Mouse (Mus musculus) midbrain, embryonic 11.5 days (tissue): ENCODE measurements at regions not wholly inside any gene's neighbourhood (a gene's known extent, or its start where the extent isn't known, plus 50 kb on each side); places are given as distances from the start of the nearest gene placed in this dataset.
"Not testable (repeated sequence)": the region's sequence is repeated elsewhere in the genome, so short reads cannot be mapped to it uniquely, and the experiment has no call there.

Experiments
- ATAC-seq: fragments of 200-750 bp; cut with Nextera tagmentation; 2 replicates; pipeline ENCODE4 v1.8.0; 2017; ENCODE audit warnings: moderate TSS enrichment, moderate library complexity; ENCODE audit not compliant: low FRiP score
- DNase-seq: peaks from one replicate; pipeline ENCODE4 v3.0.0; 2015; ENCODE audit warnings: low spot score; ENCODE audit errors: missing footprints
- H3K27ac ChIP-seq: fragments of 300-500 bp; sonication (generic); 2 replicates; pipeline ENCODE4 v1.5.1; 2014; ENCODE audit warnings: low read depth, low read length
- H3K27me3 ChIP-seq: fragments of 300-500 bp; sonication (generic); 2 replicates; pipeline ENCODE4 v1.6.1; 2014; ENCODE audit warnings: mild to moderate bottlenecking, low read length, moderate library complexity, mixed read lengths; ENCODE audit not compliant: control insufficient read depth, insufficient read depth
- H3K36me3 ChIP-seq: fragments of 300-500 bp; sonication (generic); 2 replicates; pipeline ENCODE4 v1.6.1; 2014; ENCODE audit warnings: mild to moderate bottlenecking, low read length, moderate library complexity, mixed read lengths; ENCODE audit not compliant: control insufficient read depth, insufficient read depth
- H3K4me1 ChIP-seq: fragments of 300-500 bp; sonication (generic); 2 replicates; pipeline ENCODE4 v1.6.1; 2014; ENCODE audit warnings: low read length; ENCODE audit not compliant: control insufficient read depth, insufficient read depth
- H3K4me2 ChIP-seq: fragments of 300-500 bp; sonication (generic); 2 replicates; pipeline ENCODE4 v1.6.1; 2014; ENCODE audit warnings: mild to moderate bottlenecking, moderate library complexity
- H3K4me3 ChIP-seq: fragments of 300-500 bp; sonication (generic); 2 replicates; pipeline ENCODE4 v1.5.1; 2014; ENCODE audit warnings: low read depth, low read length
- H3K9ac ChIP-seq: fragments of 300-500 bp; sonication (generic); 2 replicates; pipeline ENCODE4 v1.6.1; 2014; ENCODE audit warnings: low read length
- H3K9me3 ChIP-seq: fragments of 300-500 bp; sonication (generic); 2 replicates; pipeline ENCODE4 v1.6.1; 2016; ENCODE audit warnings: low read length; ENCODE audit not compliant: control insufficient read depth
- WGBS: fragments of 180-500 bp; shearing (Covaris S2); extraction: QIAGEN DNeasy Blood & Tissue Kit; methylation state at CpG from one replicate; pipeline ENCODE4 v1.1.7; 2014; 5-methylcytosine and 5-hydroxymethylcytosine counted together

DNA sequence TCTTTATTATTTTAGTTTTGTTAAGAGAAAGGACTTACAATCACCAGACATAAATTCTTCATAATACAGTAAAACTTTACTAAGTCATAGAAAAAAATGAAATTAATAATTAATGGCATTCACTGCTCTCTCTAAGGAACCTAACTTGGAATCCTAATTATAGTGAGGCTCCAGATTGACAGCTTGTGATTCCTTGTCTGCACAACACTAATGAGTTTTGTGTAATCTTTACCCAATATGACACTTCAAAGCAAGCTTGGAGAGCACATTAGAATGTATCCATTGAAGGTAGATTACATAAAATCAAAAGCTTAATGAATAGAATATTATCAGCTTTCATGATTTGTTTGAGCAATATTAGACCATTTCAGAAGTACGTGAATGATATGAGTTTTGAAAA lies 1914.7 kb downstream of the Efna5 start:
- Histone ChIP-seq H3K9me3 (no peaks in the 10 kb centered on the region), H3K27me3 (no peaks in the 10 kb centered on the region), H3K4me3 (no peak overlapping the region), H3K27ac (no peak overlapping the region), H3K4me1 (no peaks in the 10 kb centered on the region), H3K4me2 (no peak overlapping the region), H3K9ac (no peak overlapping the region), H3K36me3 (no peaks in the 10 kb centered on the region)
- DNase-seq (no peak), ATAC-seq (no peak)
- 69% methylated on average over 1 of the region's 1 CpGs for WGBS

GRCm38 (mm10) chr17:60965660-60966059 lies 1915.5 kb downstream of the Efna5 start:
- ATAC-seq = no peak
- no peaks in the 10 kb centered on the region for H3K4me1 ChIP-seq
- H3K4me2 ChIP-seq = no peak overlapping the region
- no peaks in the 10 kb centered on the region for H3K9me3 ChIP-seq
- no peak overlapping the region for H3K9ac ChIP-seq
- H3K4me3 ChIP-seq = no peak overlapping the region
- DNase-seq = no peak
- H3K36me3 ChIP-seq = no peaks in the 10 kb centered on the region
- WGBS = 60% methylated on average over 2 of the region's 2 CpGs
- H3K27me3 ChIP-seq = no peaks in the 10 kb centered on the region
- no peak overlapping the region for H3K27ac ChIP-seq

- H3K27ac ChIP-seq = no peak overlapping the region
- no peaks in the 10 kb centered on the region for H3K36me3 ChIP-seq
- H3K9me3 ChIP-seq = no peaks in the 10 kb centered on the region
- H3K4me1 ChIP-seq = no peaks in the 10 kb centered on the region
- ATAC-seq (no peak), DNase-seq (no peak)
- no peaks in the 10 kb centered on the region for H3K27me3 ChIP-seq
- H3K4me3 ChIP-seq = no peak overlapping the region
- H3K4me2 ChIP-seq = no peak overlapping the region
- H3K9ac ChIP-seq = no peak overlapping the region
- WGBS = 61% methylated on average over 1 of the region's 1 CpGs
Measured at GRCm38 (mm10) chr17:60951464-60951863, 1929.7 kb downstream of the Efna5 start.

DNA sequence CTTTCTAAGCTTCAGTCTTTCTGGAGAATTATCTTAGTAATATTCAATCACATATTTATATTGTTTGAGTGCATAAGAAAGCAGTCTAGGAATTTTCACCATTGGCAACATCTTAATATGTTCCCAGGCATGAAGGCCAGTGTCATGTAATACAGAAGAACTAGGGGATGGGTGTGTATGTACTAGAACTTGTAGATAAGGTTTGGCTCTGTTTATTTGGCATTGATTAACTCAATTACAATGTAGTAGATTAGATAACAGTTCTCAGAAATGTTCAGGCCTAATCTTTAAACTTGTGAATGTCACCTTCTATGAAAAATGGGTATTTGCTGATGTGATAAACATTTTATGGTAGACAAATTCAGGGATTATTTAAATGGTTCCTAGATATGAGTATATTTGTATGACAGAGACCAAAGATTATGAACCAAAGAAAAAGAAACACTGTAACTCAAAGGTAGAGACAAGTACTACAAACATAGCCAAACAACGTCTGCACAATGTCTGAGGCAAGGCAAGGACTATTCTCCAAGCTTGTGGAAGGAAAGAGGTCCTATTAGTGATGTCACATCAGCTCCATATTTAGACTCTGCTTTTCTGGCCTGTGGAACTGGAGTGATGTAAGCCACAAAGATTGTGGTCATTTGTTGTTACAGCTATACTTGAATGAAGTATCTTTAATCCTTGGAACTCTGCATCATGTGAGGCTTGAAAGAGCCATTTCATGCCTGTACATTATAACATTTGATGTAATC lies 1924.8 kb upstream of the Nudt12 start:
- ATAC-seq (no peak), DNase-seq (no peak)
- Histone ChIP-seq H3K4me3 (no peak overlapping the region), H3K9me3 (no peaks in the 10 kb centered on the region), H3K9ac (no peak overlapping the region), H3K27me3 (no peaks in the 10 kb centered on the region), H3K4me1 (no peaks in the 10 kb centered on the region), H3K4me2 (no peak overlapping the region), H3K36me3 (no peaks in the 10 kb centered on the region), H3K27ac (no peak overlapping the region)
- 84% methylated on average over 1 of the region's 1 CpGs for WGBS

GRCm38 (mm10) chr17:60934223-60934622 lies 1921.1 kb upstream of the Nudt12 start:
- no peak overlapping the region for H3K4me2 ChIP-seq
- H3K36me3 ChIP-seq = no peaks in the 10 kb centered on the region
- H3K27me3 ChIP-seq = no peaks in the 10 kb centered on the region
- H3K4me1 ChIP-seq = no peaks in the 10 kb centered on the region
- H3K27ac ChIP-seq = no peak overlapping the region
- DNase-seq (no peak), ATAC-seq (no peak)
- H3K4me3 ChIP-seq = no peak overlapping the region
- H3K9ac ChIP-seq = no peak overlapping the region
- H3K9me3 ChIP-seq = no peaks in the 10 kb centered on the region

DNA sequence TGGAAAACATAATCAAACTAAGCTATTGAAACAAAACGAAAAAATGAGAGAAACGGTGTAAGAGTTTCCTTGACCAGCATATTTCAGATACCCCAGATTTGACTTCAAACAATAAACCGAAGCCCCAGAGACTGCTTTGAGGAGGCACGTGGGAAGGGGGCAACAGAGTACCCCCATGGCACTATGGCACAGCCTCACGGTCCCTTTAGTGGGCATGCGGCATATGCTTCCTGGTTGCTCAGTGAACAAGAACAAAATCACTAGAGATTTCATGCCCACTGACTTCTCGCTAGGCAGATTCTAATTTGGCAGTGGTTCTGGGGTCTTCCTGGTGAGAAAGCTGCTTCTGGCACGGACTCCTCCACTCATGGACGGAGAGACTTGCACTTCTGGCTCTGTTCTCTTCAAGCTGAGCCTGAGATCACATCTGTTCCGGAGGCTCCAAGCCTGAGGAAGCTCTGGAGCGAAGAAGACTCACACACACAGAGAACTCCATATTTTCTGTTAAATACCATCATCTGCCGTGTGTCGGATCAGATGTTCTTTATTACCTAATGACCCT lies 1912.7 kb upstream of the Nudt12 start:
- Histone ChIP-seq H3K9ac (no peak overlapping the region), H3K27me3 (no peaks in the 10 kb centered on the region), H3K36me3 (no peaks in the 10 kb centered on the region), H3K27ac (no peak overlapping the region), H3K4me3 (no peak overlapping the region), H3K9me3 (no peaks in the 10 kb centered on the region), H3K4me2 (no peak overlapping the region), H3K4me1 (no peaks in the 10 kb centered on the region)
- WGBS = 90% methylated on average over 13 of the region's 13 CpGs
- ATAC-seq (no peak), DNase-seq (no peak)

GRCm38 (mm10) chr17:60882721-60883120 lies 1869.5 kb upstream of the Nudt12 start:
- H3K36me3 ChIP-seq, ATAC-seq: not testable (repeated sequence)

GRCm38 (mm10) chr17:60857445-60857844 lies 1844.3 kb upstream of the Nudt12 start:
- ATAC-seq = no peak
- no peaks in the 10 kb centered on the region for H3K4me1 ChIP-seq

More at GRCm38 (mm10) chr17:60882721-60883120, 1869.5 kb upstream of the Nudt12 start:
- H3K4me1 ChIP-seq, H3K9ac ChIP-seq, H3K27ac ChIP-seq, H3K4me3 ChIP-seq, DNase-seq, H3K4me2 ChIP-seq, H3K9me3 ChIP-seq, H3K27me3 ChIP-seq: not testable (repeated sequence)
- 94% methylated on average over 1 of the region's 1 CpGs for WGBS

DNA sequence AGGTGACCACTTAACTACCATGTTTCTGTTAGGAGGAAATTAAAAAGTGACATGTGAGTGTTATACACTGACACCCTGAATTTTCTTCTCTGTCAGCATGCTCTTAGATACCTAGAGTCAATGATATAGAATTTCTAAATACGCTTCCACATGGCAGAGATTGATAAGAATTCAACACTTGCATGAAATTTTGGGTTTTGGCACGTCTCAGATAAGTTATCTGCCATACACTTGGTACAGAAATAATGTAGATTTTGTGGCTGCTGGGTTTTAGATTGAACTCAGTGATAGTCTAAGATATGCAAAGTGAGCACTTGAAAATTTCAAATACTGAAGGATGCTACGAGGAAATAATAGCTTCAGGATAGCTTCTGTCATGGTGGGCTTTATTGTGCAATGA lies 1841.5 kb upstream of the Nudt12 start:
- no peak overlapping the region for H3K4me2 ChIP-seq

More at GRCm38 (mm10) chr17:60857445-60857844, 1844.3 kb upstream of the Nudt12 start:
- H3K27ac ChIP-seq = no peak overlapping the region
- no peak overlapping the region for H3K4me3 ChIP-seq
- H3K36me3 ChIP-seq = no peaks in the 10 kb centered on the region
- H3K9me3 ChIP-seq = no peaks in the 10 kb centered on the region
- H3K27me3 ChIP-seq = no peaks in the 10 kb centered on the region
- no peak for DNase-seq
- H3K9ac ChIP-seq = no peak overlapping the region
- 86% methylated on average over 3 of the region's 3 CpGs for WGBS
- H3K4me2 ChIP-seq = no peak overlapping the region

More for the DNA sequence above, 1841.5 kb upstream of the Nudt12 start:
- Histone ChIP-seq H3K4me1 (no peaks in the 10 kb centered on the region), H3K9ac (no peak overlapping the region), H3K27ac (no peak overlapping the region), H3K36me3 (no peaks in the 10 kb centered on the region), H3K27me3 (no peaks in the 10 kb centered on the region), H3K4me3 (no peak overlapping the region), H3K9me3 (no peaks in the 10 kb centered on the region)
- DNase-seq = no peak
- no peak for ATAC-seq
- 82% methylated on average over 3 of the region's 3 CpGs for WGBS
